Mouse (Mus musculus): ENCODE data around the gene Nup210. TPM values are rescaled to one million over a fixed set of nuclear protein-coding genes. Genes with fewer than 3 reads are reported as not detected.

The Nup210 gene
- 209 and 244 TPM in 2 replicates for total RNA-seq (2014; fragmentation: Nextera tagmentation)
- total RNA-seq (2017): 201 and 270 TPM in 2 replicates

DNA sequence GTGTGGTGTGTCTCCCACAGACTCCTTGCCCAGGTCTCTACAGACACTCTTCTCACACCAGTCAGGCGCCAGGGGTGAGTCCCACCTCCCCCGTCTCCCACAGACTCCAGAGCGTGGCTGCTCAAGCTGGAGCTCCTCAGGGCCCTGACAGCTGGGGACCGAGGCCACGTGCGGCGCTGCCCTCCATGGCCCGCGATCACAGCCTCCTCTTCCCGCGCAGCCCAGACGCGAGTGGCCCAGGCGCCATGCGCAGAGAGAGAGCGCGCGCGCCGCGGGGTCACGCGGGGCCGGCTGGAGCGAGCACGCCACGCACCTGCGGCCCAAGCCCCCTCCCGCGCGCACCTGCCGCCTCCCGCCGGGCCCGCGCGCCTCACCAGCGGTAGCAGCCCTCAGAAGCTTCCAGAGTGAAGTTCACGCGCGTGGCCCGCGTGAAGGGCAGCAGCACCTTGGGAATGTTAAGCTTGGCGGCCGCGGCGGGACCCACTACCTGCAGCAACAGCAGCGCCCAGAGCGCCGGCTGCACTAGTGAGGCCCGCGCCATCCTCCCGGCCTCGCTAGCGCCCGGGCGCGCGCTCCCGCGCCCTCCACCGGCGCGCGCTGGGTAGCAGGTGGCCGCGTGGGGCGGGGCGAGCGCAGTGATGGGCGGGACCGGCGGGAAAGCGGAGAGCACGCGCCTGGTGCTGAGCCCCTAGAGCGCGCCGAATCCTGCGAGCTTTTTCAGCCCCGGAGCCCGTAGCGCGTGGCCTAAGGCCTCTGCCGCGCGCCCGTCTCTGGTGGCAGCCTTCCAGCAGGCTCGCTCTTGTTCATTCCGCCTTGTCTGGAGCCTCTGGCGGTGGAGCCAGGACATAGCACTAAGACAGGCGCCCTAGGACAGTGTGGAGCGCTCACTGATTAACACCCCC lies at the start of gene Nup210:
Gene Nup210 (minus strand): TSS at position 586 of the 902 bp plus-strand sequence.
- ATAC-seq (replicated peaks; ENCODE audit: poor library complexity, severe bottlenecking): peak; percentile 89

GRCm38 (mm10) chr6:91165210-91165609 lies 48.6 kb upstream of the Nup210 start:
- ATAC-seq (replicated peaks; ENCODE audit: poor library complexity, severe bottlenecking): peak; percentile 90

- ATAC-seq (replicated peaks; ENCODE audit: poor library complexity, severe bottlenecking): no peak
These were observed 48.0 kb upstream of the Nup210 start for GRCm38 (mm10) chr6:91164584-91164983.

DNA sequence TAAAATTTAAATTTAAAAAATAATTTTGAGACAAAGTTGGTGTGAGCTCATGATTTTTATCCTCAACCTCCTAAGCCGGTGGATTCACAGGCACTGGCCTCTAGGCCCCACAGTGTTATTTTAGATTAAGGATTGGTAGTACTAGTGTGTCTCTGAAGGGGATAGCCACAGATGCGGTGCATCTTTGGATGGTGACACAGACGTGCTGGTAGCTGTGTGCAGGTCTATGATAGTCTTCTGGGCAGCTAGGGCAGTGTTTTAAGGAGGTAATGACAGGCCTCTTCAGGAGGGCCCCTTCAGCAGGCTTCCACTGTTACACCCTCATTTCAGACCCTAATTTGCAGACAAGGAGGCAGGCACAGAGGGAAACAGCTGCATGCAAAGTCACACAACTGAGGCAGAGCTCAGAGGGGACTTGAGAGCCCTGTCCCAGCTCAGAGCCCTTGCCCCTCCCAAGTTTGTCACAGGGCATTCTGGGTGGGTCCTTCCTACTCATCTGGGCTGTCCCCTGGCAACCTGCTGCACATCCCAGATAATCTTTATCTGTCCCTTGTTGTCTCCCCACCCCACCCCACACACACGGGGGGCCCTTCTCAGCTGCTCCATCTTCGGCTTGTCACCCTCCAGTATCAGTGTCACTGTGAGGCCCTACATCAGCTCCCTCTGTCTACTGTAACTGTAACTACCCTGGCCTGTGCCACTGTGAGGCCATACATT lies 46.7 kb upstream of the Nup210 start:
- no peak for ATAC-seq (replicated peaks; ENCODE audit: poor library complexity, severe bottlenecking)

DNA sequence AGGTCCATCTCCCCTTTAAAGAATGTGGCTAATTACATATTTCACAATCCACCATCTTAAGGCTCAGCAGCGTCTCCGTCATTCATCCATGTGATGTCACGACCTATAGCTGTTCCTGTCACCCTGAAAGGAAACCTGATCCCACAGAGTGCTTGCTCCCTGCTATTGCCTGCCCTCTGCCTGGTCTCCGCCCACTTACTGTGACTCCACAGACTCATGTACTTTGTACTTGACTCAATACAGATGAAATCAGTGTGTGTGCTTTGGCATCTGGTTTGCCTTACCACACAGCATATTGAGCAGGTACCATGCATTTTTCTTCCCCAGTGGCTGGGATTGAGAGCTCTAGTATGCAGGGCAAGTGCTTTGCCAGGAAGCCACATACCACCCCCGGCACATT lies 45.7 kb upstream of the Nup210 start:
- no peak for ATAC-seq (replicated peaks; ENCODE audit: poor library complexity, severe bottlenecking)

- ATAC-seq (replicated peaks; ENCODE audit: poor library complexity, severe bottlenecking): no peak
These were observed 45.0 kb upstream of the Nup210 start for GRCm38 (mm10) chr6:91161506-91162235.

- no peak for ATAC-seq (replicated peaks; ENCODE audit: poor library complexity, severe bottlenecking)
These were observed 44.3 kb upstream of the Nup210 start for GRCm38 (mm10) chr6:91160976-91161375.

GRCm38 (mm10) chr6:91160399-91160798 lies 43.8 kb upstream of the Nup210 start:
- no peak for ATAC-seq (replicated peaks; ENCODE audit: poor library complexity, severe bottlenecking)

GRCm38 (mm10) chr6:91159047-91159446 lies 42.4 kb upstream of the Nup210 start:
- ATAC-seq (replicated peaks; ENCODE audit: poor library complexity, severe bottlenecking): no peak

- ATAC-seq (replicated peaks; ENCODE audit: poor library complexity, severe bottlenecking): no peak
These were observed 40.6 kb upstream of the Nup210 start for GRCm38 (mm10) chr6:91157237-91157570.

DNA sequence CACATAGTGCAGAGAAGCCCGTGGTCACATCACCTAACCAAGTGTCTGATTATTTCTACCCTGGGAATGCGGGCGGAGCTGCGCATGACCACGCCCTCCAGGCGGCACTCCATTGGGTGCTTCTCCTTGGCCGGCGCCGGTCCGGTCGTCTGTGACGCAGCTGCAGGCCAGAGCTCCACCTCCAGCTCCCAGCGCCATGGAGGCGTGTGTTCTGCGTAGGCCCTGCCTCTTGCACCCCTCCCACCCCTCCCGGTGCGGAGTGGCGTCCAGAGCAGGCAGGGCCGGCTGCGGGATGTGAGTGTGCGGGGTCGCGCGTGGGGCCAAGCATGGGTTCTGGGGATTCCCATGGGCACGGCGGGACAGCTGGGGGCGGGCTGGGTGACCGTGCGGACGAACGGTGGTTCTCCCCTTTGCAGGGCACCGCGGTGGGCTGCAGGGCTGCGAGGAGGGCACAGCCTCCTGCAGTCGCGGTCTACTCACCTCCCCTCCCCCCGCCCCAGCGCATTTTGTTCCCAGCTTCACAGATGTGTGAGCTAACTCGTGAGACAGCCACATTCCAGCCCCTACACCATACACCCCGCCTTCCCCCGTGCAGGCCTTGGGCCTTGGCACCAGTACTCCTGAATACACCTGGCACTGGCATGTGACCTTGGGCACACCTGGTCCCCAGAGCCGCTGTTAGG lies 40.1 kb upstream of the Nup210 start, which contains the start of gene Hdac11:
Gene Hdac11 (plus strand): TSS at position 112 of the 683 bp plus-strand sequence.
- ATAC-seq (replicated peaks; ENCODE audit: poor library complexity, severe bottlenecking): peak; percentile 96

DNA sequence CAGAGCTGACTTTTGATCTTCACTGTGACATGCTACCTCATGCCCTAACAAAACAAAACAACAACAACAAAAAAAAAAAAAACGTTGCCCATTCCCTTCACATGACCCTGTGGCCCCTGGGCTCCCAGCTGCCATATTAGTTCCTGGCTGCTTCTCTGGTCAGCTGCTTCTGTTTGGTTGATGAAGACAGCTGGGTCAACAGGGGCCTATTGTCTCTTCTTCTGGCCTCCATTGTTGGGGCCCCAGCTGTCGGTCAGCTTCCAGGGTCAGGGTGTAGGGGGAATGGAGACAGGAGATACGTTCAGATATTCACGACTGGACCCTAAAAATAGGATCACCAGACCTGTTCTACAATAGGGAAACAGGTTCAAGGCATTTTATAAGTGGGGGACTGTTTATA lies 39.4 kb upstream of the Nup210 start:
- no peak for ATAC-seq (replicated peaks; ENCODE audit: poor library complexity, severe bottlenecking)

DNA sequence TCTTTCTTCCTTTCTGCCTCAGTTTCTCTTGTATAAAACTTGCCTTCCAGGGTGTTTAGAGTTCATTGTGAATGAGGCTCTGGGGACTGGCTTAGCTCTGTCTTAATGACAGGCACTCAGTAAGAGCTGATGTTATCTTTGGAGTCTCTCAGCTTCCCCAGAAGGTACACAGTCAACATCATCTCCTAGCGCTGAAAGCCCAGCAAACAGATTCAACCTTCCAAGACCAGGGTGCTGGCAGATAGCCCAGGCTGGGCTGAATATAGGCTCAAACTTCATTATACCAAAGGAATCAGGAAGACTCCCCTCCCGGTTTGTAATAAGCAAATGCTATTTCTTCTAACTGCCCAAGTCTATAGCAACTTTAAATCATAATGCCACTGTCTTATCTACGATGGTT lies 38.7 kb upstream of the Nup210 start:
- ATAC-seq (replicated peaks; ENCODE audit: poor library complexity, severe bottlenecking): no peak

DNA sequence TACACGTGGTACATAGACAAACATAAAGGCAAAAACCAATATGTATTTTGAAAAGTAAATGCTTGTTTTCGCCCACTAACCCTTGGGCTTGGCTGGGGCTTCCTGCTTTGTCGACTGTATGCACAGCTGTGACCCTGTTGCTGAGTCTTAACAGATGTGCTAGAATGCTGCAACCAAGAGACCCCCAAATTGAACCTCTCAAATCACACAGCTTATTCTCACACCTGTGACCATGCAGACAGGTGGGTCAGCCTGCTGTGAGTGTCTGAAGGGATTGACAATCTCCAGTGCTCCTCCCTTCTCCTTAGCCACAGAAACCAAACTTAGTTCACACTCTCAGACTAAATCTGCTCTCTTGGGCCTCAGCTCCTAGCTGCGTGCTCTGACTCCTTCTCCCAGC lies 38.1 kb upstream of the Nup210 start:
- no peak for ATAC-seq (replicated peaks; ENCODE audit: poor library complexity, severe bottlenecking)

GRCm38 (mm10) chr6:91153549-91154064 lies 37.0 kb upstream of the Nup210 start:
- peak; percentile 47 for ATAC-seq (replicated peaks; ENCODE audit: poor library complexity, severe bottlenecking)

- ATAC-seq (replicated peaks; ENCODE audit: poor library complexity, severe bottlenecking): no peak
These were observed 36.4 kb upstream of the Nup210 start for GRCm38 (mm10) chr6:91152892-91153548.

GRCm38 (mm10) chr6:91147152-91147770 lies 30.6 kb upstream of the Nup210 start:
- no peak for ATAC-seq (replicated peaks; ENCODE audit: poor library complexity, severe bottlenecking)

- no peak for ATAC-seq (replicated peaks; ENCODE audit: poor library complexity, severe bottlenecking)
These were observed 30.0 kb upstream of the Nup210 start for GRCm38 (mm10) chr6:91146443-91147151.

Data from granulocyte monocyte progenitor cell, adult 5-6 weeks (primary cell).